Mouse (Mus musculus) C2C12 (cell line): ENCODE results near the gene Gm37240.

Experiments
- CEBPB ChIP-seq: IDR thresholded peaks from one replicate; pipeline ENCODE4 v1.6.1; 2011; ENCODE audit warnings: low read depth, mild to moderate bottlenecking, control low read depth, moderate library complexity
- CTCF ChIP-seq: IDR thresholded peaks from one replicate; pipeline ENCODE4 v1.5.1; 2011; ENCODE audit not compliant: control insufficient read depth, insufficient read depth, insufficient read length
- MAX ChIP-seq: IDR thresholded peaks from one replicate; pipeline ENCODE4 v1.6.1; 2011; ENCODE audit warnings: mild to moderate bottlenecking, control low read depth
- USF1 ChIP-seq: IDR thresholded peaks from one replicate; pipeline ENCODE4 v1.6.1; 2011; ENCODE audit warnings: low read depth, mild to moderate bottlenecking, control low read depth, moderate library complexity

DNA sequence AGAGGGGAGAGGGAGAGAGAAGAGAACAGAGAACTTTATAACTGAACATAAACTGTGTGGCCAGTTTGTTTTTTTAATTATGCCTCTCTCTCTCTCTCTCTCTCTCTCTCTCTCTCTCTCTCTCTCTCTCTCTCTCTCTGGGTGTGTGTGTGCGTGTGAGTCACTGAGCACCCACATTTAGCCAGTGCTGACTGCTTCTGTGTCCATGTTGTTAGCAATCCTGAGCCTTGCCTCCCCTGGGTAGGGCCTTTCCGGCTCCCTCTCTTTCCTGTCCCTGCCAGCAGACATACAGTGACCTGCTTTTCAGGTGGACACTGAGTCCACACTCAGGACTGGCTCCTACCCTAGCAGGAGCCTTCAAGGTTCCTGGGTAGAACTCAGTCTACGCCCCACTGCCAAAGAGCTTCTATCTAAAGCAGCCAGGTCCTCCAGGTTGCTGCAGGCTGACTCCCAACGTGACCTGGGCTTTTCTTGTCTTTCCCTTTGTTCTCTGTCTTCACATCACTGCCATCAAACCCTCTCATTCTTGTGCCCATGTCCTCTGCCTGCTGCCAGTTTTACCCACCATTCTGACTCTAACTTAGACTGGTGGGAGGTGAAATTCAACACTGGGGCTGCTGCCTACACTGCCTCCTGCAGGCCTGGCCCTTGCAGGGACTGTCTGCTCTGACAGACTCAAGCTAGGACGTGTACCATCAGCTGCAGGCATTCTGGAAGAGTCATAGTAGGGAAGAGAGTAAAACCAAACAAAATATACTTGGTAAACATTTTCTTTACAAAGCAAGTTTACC, 153.2 kb downstream of the Gm37240 start:
- no peak for TF ChIP-seq USF1
- TF ChIP-seq CTCF: no peak
- TF ChIP-seq CEBPB: no peak
- TF ChIP-seq MAX: no peak
